Mouse (Mus musculus) kidney, adult 8-10 months (tissue): ENCODE measurements around the gene Gm9767.

ENCODE experiments used
- DNase-seq, 2 experiments: peaks; one replicate each; pipeline ENCODE4 v3.0.0; 2022

Gm9767 gene

GRCm38 (mm10) chr10:26077671-26078481, at the start of gene Gm9767:
TSS of gene Gm9767 (plus strand) at chr10:26078255.
- DNase-seq: no peak

- no peak for DNase-seq
Observed at GRCm38 (mm10) chr10:26034931-26035330, 43.1 kb upstream of the Gm9767 start.

GRCm38 (mm10) chr10:26051177-26051576, 26.9 kb upstream of the Gm9767 start:
- no peak for DNase-seq

- DNase-seq: no peak
Observed at GRCm38 (mm10) chr10:26059662-26060307, 18.3 kb upstream of the Gm9767 start.

- no peak for DNase-seq
Observed at GRCm38 (mm10) chr10:26063071-26063470, 15.0 kb upstream of the Gm9767 start.

GRCm38 (mm10) chr10:26071986-26072385, 6.1 kb upstream of the Gm9767 start:
- no peak for DNase-seq

GRCm38 (mm10) chr10:26076949-26077348, 1.1 kb upstream of the Gm9767 start:
- DNase-seq: no peak

- DNase-seq: peak in 1 of 2 experiments; percentile 5
Observed at GRCm38 (mm10) chr10:26078521-26079142, 577 bp downstream of the Gm9767 start, which contains the start of gene Tmem200a. TSS of gene Tmem200a (minus strand) at chr10:26079052.

- DNase-seq: no peak
Observed at GRCm38 (mm10) chr10:26079678-26080077, 1.6 kb downstream of the Gm9767 start.

GRCm38 (mm10) chr10:26082081-26082480, 4.0 kb downstream of the Gm9767 start:
- no peak for DNase-seq

GRCm38 (mm10) chr10:26103330-26103982, 25.4 kb downstream of the Gm9767 start:
- DNase-seq: no peak

GRCm38 (mm10) chr10:26114409-26114808, 36.4 kb downstream of the Gm9767 start:
- no peak for DNase-seq

GRCm38 (mm10) chr10:26119067-26119821, 41.2 kb downstream of the Gm9767 start:
- no peak for DNase-seq

GRCm38 (mm10) chr10:26119822-26120183, 41.7 kb downstream of the Gm9767 start:
- no peak for DNase-seq
